Mouse (Mus musculus) heart, adult 9 months (tissue): ENCODE measurements at regions not wholly inside any gene's neighbourhood (a gene's known extent, or its start where the extent isn't known, plus 50 kb on each side); places are given as distances from the start of the nearest gene placed in this dataset.

ENCODE experiments used
- DNase-seq, 2 experiments: peaks; one replicate each; pipeline ENCODE4 v3.0.0; 2022; ENCODE audit warnings: low spot score in 2 of 2

- DNase-seq: no peak
These were observed 80.2 kb downstream of the Fthl17a start for GRCm38 (mm10) chrX:85329474-85330225.

GRCm38 (mm10) chrX:85343517-85343916 lies 94.0 kb downstream of the Fthl17a start:
- DNase-seq: peak; percentile 7 to 31

GRCm38 (mm10) chrX:85375296-85375695 lies 125.8 kb downstream of the Fthl17a start:
- no peak for DNase-seq

- DNase-seq: no peak
These were observed 135.0 kb downstream of the Fthl17a start for GRCm38 (mm10) chrX:85384452-85384851.
